Mouse (Mus musculus) c-Kit-negative CD71-positive TER-119-positive erythroid progenitor cells, embryonic 14.5 days (primary cell): ENCODE data around the gene Mrpl36.
A peak's percentile ranks its signal among the peaks of the same experiment; 100 is the strongest.

Source experiments
- DNase-seq: peaks from one replicate; pipeline ENCODE4 v3.0.0-alpha.2; 2013; ENCODE audit warnings: low read depth, low spot score

Mrpl36 gene

GRCm38 (mm10) chr13:73327827-73328698, at the start of gene Mrpl36, which contains the start of gene Ndufs6:
Gene Mrpl36 (plus strand): TSS chr13:73328513.
Gene Ndufs6 (minus strand): TSS chr13:73328542.
- peak; percentile 80 for DNase-seq

DNA sequence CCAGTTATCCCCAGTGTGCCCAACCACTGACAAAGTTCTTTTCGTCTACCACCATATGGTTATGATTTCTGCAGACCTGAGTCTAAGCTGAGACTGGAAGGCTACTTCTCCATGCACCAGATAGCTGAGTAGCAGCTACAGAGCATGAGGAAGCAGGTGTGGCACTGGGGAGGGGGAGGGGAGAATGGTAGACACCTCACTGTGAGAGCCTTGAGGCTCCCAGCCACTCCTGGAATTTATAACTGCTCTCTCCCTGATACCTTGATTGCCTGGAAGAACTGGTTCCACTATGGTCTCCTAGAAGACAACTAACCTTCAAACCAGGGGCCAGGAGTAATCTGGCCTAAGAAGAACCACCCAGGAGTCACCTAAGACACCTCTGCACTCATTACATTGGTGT, 49.1 kb upstream of the Mrpl36 start:
- no peak for DNase-seq

DNA sequence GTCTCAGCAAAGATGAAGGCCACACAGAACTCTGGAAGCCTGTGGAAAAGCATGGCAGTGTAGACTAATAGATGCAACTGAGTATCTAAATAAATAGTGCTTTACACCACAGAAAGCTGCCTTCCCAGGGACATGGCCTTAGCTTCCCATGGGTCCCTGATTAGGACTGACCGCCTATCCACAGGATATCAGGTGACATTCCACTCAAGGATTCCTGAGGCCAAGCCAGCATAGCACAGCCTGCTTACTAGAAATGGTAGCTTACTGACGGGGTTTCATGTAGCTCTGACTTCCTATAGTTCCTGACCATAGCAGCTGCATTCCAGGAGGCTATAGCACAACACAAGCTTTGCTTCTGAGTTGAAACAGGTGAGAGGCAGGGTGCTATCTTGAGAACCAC, 45.9 kb upstream of the Mrpl36 start:
- DNase-seq, result no peak

DNA sequence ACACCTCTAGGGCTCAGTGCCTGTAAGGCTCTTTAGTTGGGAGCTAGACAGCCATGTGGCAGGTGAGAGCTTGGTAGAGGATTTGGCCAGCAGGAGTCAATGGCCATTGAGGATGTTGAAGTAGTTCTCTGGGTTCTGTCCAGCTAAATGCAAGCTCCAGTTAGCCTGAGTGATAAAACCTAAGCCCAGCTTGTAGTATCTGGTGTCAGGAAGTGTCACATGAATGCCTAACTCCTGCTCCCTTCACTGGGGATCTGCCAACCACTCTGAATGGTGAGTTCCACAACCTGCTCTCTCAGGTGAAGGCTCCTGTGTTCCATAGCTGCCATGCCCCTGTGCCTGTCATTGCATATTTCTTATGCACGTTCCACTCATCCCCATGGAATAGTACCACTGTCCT, 44.8 kb upstream of the Mrpl36 start:
- no peak for DNase-seq

DNA sequence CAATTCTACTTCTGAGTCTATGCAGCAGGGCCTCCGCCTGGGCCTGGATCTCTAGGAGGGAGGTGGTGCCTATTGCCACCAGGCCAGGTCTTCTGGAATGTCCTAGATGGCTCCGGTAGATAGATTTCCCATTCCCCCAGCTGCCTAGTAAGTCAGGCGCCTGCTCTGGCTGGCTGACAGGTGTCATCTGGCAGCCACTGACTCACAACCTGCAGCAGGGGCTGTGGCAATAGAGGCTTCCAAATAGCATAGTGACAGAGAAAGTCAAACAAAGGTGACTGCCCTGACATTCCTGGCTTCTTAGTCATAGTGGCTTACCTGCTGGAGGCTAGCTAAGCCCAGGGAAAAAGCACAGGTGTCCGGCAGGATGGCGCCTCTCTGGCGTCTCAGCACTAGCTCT, 38.1 kb upstream of the Mrpl36 start:
- no peak for DNase-seq

DNA sequence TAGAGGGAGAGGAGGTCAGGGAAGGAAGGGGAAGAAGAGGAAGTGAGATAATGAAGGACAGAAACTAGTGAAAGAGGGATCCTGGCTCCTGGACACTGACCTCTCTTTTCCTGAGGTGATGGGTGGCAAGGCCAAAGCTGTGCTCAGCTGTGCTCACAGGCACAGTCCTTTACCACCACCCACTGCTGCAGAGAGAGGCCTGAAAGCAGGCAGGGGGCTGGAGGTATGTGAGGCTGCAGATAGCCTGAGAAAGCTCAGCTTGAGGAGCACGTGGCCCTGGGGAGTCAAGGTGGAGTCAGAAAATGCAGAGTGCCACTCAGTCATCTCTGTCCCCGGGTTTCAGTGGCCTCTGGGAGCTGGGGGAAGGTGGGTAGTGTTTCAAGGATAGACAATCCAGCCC, 37.2 kb upstream of the Mrpl36 start:
- DNase-seq, result no peak

DNA sequence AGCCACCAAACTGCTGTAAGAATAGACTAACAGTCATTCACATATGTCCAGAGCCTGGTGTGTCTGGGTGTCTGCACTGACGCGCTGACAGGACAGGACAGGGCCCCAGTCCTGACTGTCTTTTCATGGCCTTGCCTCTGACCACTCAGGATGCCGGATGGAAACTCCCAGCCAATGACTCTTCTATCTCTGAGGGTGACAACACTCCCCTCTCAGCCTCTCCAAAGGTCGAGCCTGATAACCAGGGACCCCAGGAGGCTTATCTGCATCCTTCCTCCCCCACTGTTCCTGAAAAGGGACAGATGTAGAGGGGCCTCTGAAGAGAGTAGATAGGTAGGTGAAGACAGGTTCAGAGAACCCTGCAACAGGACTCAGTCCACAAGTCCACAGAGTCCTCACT, 29.6 kb upstream of the Mrpl36 start:
- DNase-seq, result no peak

GRCm38 (mm10) chr13:73299322-73299721, 29.0 kb upstream of the Mrpl36 start:
- no peak for DNase-seq

- DNase-seq, result no peak
Observed at GRCm38 (mm10) chr13:73304729-73305128, 23.6 kb upstream of the Mrpl36 start.

- DNase-seq, result no peak
Observed at GRCm38 (mm10) chr13:73305398-73306084, 22.8 kb upstream of the Mrpl36 start.

- DNase-seq, result no peak
Observed at GRCm38 (mm10) chr13:73306085-73306410, 22.3 kb upstream of the Mrpl36 start.

- no peak for DNase-seq
Observed at GRCm38 (mm10) chr13:73306430-73306829, 21.9 kb upstream of the Mrpl36 start.

DNA sequence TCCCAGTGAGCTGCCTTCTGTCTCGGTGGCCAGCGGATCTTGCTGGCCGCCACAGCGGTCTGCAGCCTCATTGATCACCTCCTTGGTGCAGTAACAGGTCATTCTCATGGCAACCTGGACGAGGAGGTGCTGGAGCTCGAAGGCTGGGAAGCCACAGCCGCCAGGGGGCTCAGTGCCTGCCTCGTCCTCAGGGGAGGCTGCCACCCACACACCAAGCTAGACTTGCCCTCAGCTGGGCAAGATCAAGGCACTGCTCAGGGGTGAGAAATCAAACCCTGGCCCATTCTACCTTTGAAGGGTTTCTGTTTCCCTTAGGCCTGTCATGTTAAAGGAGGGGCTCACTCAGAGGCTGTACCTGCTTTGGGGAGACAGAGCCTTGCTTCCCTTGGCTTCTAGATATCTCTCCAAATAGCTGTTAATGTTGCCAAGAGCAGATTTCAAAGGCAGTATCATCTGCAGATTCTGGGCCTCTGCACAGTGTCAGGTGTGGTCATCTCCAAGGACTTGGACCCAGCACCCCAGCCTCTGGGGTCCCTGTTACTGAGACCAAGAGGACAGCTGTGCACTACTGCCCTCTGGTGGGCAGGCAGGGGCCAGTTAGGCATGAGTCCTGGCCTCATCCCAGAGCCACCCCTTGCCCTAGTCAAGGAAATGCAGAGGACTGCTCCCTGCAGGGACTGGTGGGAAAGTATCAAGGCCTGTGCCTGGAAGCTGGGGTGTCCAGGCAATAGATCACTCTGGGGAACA, 18.0 kb upstream of the Mrpl36 start:
- no peak for DNase-seq

GRCm38 (mm10) chr13:73320048-73320447, 8.3 kb upstream of the Mrpl36 start:
- no peak for DNase-seq

GRCm38 (mm10) chr13:73322626-73323025, 5.7 kb upstream of the Mrpl36 start:
- DNase-seq, result no peak

DNA sequence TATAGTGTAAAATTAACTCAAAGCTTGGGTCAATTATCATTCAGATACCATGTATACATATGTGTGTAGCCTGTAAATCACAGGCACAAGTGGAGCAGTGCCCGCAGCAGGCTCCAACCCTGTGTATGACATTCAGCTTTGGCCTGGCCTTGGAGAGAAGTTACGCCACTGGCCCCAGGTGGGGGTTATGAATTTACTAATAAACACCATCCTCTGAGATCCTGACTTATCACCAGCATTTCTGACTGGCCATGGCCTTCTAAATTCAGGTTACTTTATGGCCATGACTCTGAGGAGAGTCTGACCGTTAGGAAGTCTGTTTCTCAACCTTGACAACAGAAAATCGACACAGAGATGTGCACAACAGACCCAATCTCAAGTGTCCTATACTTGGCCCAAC, 4.9 kb upstream of the Mrpl36 start:
- no peak for DNase-seq

DNA sequence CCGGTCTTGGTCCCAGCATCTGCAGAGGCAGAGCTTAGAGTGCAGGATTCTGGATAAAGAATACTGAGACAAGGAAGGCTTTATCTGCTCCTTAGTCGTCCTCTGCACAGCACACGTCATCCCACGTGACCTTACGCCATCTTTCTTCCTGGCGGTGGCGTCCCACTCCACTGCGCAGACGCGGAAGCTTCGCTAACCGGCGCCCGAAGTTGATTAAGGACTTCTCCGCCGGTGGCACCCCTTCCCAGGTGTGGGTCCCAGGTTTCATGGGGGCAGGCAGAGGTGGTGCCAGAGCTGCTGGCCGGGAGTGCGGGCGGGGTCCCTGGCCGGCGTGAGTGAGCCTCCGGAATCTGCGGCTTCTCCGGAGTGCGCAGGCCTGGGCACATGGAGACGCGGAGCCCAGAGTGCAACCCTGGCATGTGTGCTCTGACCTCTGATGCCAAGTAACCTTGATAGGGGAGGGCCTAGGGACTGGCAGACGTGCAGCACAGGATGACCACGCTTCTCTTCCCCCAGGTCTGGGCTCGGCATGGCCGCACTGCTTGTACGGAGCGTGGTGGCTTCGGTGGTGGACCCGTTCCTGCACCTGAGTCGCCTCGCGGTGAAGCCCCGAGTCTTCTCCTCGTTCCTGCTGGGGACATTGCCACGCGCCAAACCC, 2.7 kb downstream of the Mrpl36 start:
- DNase-seq, result peak; percentile 81

- no peak for DNase-seq
Observed at GRCm38 (mm10) chr13:73331736-73332135, 3.4 kb downstream of the Mrpl36 start.

- DNase-seq, result no peak
Observed at GRCm38 (mm10) chr13:73336753-73337152, 8.4 kb downstream of the Mrpl36 start.

- no peak for DNase-seq
Observed at GRCm38 (mm10) chr13:73345102-73345890, 17.0 kb downstream of the Mrpl36 start.

DNA sequence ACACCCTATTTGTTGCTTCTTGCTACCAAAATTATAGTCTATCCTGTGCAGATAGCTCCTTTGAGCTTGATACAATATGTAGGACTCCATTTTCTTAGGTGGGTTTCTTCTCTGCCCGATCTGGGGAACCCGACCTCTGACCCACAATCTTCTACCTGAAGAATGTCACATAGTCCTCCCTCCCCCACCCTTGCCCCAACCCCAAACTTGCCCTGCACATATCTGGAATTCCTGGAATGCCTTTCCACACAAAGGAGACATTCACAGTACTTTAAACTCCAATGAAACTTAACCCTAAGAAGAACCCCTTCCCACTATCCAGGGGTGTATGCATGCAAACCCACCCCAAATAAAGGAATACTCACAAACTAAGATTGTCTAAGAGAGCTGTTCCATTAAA, 17.8 kb downstream of the Mrpl36 start:
- no peak for DNase-seq
